Mouse (Mus musculus): Measurements from ENCODE around the gene Pinlyp. TPM values are rescaled to one million over a fixed set of nuclear protein-coding genes. Genes with fewer than 3 reads are reported as not detected.
"Not testable (repeated sequence)": the region's sequence is repeated elsewhere in the genome, so short reads cannot be mapped to it uniquely, and the experiment has no call there.

Pinlyp gene
- polyA plus RNA-seq, 1 experiment from 2014 or later = not detected

GRCm38 (mm10) chr7:24533031-24533571 is 12.8 kb downstream of the Pinlyp start:
- 59% methylated on average over 28 of the region's 28 CpGs for WGBS
- Histone ChIP-seq H3K9me3 (no peaks in the 10 kb centered on the region), H3K4me2 (replicated peaks) (peak overlapping the region; percentile 42), H3K27me3 (peaks cover 11% of the 10 kb centered on the region), H3K36me3 (peaks cover 36% of the 10 kb centered on the region), H3K4me3 (replicated peaks) (peak overlapping the region; percentile 14), H3K4me1 (replicated peaks) (peaks cover 49% of the 10 kb centered on the region), H3K27ac (no peak overlapping the region), H3K9ac (replicated peaks) (peak overlapping the region; percentile 59; the same call in 1 of the 2 replicates)
- no peak for ATAC-seq

GRCm38 (mm10) chr7:24531211-24531971 is 14.5 kb downstream of the Pinlyp start:
- peaks cover 11% of the 10 kb centered on the region for H3K27me3 ChIP-seq
- peak overlapping the region; percentile 93 for H3K9ac ChIP-seq (replicated peaks)
- WGBS = under 1% methylated on average over 43 of the region's 43 CpGs
- ATAC-seq = peak; percentile 59
- H3K27ac ChIP-seq = peak overlapping the region; percentile 82
- peaks cover 44% of the 10 kb centered on the region for H3K4me1 ChIP-seq (replicated peaks)
- peaks cover 34% of the 10 kb centered on the region for H3K36me3 ChIP-seq
- H3K4me3 ChIP-seq (replicated peaks) = peak overlapping the region; percentile 62
- H3K9me3 ChIP-seq = no peaks in the 10 kb centered on the region
- H3K4me2 ChIP-seq (replicated peaks) = peak overlapping the region; percentile 86

GRCm38 (mm10) chr7:24530062-24530931 is 15.6 kb downstream of the Pinlyp start, which contains the start of gene Irgq:
Irgq (plus strand) TSS chr7:24530689.
- peak; percentile 94 for ATAC-seq
- H3K36me3 ChIP-seq = peaks cover 23% of the 10 kb centered on the region
- H3K4me3 ChIP-seq (replicated peaks) = peak within 1 kb of the TSS; percentile 62
- peak within 1 kb of the TSS; percentile 87 for H3K27ac ChIP-seq
- peak within 1 kb of the TSS; percentile 86 for H3K4me2 ChIP-seq (replicated peaks)
- H3K9ac ChIP-seq (replicated peaks) = peak within 1 kb of the TSS; percentile 93
- H3K27me3 ChIP-seq = peaks cover 11% of the 10 kb centered on the region
- under 1% methylated on average over 44 of the region's 44 CpGs for WGBS
- H3K9me3 ChIP-seq = no peaks in the 10 kb centered on the region
- H3K4me1 ChIP-seq (replicated peaks) = peaks cover 44% of the 10 kb centered on the region

- Histone ChIP-seq H3K4me3 (replicated peaks) (peak overlapping the region; percentile 62), H3K4me2 (replicated peaks) (peak overlapping the region; percentile 86), H3K27ac (peak overlapping the region; percentile 87), H3K9ac (replicated peaks) (peak overlapping the region; percentile 69), H3K27me3 (peaks cover 11% of the 10 kb centered on the region), H3K4me1 (replicated peaks) (peaks cover 36% of the 10 kb centered on the region), H3K9me3 (no peaks in the 10 kb centered on the region), H3K36me3 (peaks cover 16% of the 10 kb centered on the region)
- 62% methylated on average over 11 of the region's 11 CpGs for WGBS
- peak; percentile 0; the same call in 1 of the 2 replicates for ATAC-seq
These were observed 16.3 kb downstream of the Pinlyp start for GRCm38 (mm10) chr7:24529580-24529979.

GRCm38 (mm10) chr7:24528861-24529260 is 17.1 kb downstream of the Pinlyp start:
- Histone ChIP-seq H3K9me3 (no peaks in the 10 kb centered on the region), H3K9ac (replicated peaks) (no peak overlapping the region), H3K4me2 (replicated peaks) (no peak overlapping the region), H3K4me3 (replicated peaks) (no peak overlapping the region), H3K27me3 (peaks cover 10% of the 10 kb centered on the region), H3K4me1 (replicated peaks) (peaks cover 29% of the 10 kb centered on the region), H3K36me3 (peaks cover 8% of the 10 kb centered on the region), H3K27ac (no peak overlapping the region)
- ATAC-seq = no peak
- WGBS = 88% methylated on average over 11 of the region's 11 CpGs

GRCm38 (mm10) chr7:24525686-24526420 is 20.1 kb downstream of the Pinlyp start:
- WGBS = 93% methylated on average over 12 of the region's 12 CpGs
- H3K27me3 ChIP-seq = no peaks in the 10 kb centered on the region
- H3K4me2 ChIP-seq (replicated peaks) = no peak overlapping the region
- H3K36me3 ChIP-seq = no peaks in the 10 kb centered on the region
- no peak for ATAC-seq
- H3K9ac ChIP-seq (replicated peaks) = no peak overlapping the region
- peaks cover 7% of the 10 kb centered on the region for H3K4me1 ChIP-seq (replicated peaks)
- no peak overlapping the region for H3K4me3 ChIP-seq (replicated peaks)
- H3K9me3 ChIP-seq = no peaks in the 10 kb centered on the region
- no peak overlapping the region for H3K27ac ChIP-seq

- 84% methylated on average over 6 of the region's 6 CpGs for WGBS
- ATAC-seq = no peak
- Histone ChIP-seq H3K27me3 (no peaks in the 10 kb centered on the region), H3K9ac (replicated peaks) (no peak overlapping the region), H3K4me3 (replicated peaks) (no peak overlapping the region), H3K9me3 (no peaks in the 10 kb centered on the region), H3K27ac (no peak overlapping the region), H3K4me1 (replicated peaks) (peaks cover 7% of the 10 kb centered on the region), H3K4me2 (replicated peaks) (no peak overlapping the region), H3K36me3 (no peaks in the 10 kb centered on the region)
These were observed 20.9 kb downstream of the Pinlyp start for GRCm38 (mm10) chr7:24524978-24525377.

GRCm38 (mm10) chr7:24523723-24524122 is 22.2 kb downstream of the Pinlyp start:
- Histone ChIP-seq H3K27ac (no peak overlapping the region), H3K9me3 (no peaks in the 10 kb centered on the region), H3K36me3 (peaks cover 1% of the 10 kb centered on the region), H3K4me1 (replicated peaks) (no peaks in the 10 kb centered on the region), H3K4me2 (replicated peaks) (no peak overlapping the region), H3K27me3 (no peaks in the 10 kb centered on the region), H3K4me3 (replicated peaks) (no peak overlapping the region), H3K9ac (replicated peaks) (no peak overlapping the region)
- WGBS = 91% methylated on average over 6 of the region's 6 CpGs
- ATAC-seq = no peak

GRCm38 (mm10) chr7:24522805-24523204 is 23.1 kb downstream of the Pinlyp start:
- no peaks in the 10 kb centered on the region for H3K27me3 ChIP-seq
- no peaks in the 10 kb centered on the region for H3K4me1 ChIP-seq (replicated peaks)
- ATAC-seq = no peak
- WGBS = 69% methylated on average over 5 of the region's 5 CpGs
- H3K9me3 ChIP-seq = no peaks in the 10 kb centered on the region
- no peak overlapping the region for H3K27ac ChIP-seq
- H3K4me2 ChIP-seq (replicated peaks) = no peak overlapping the region
- H3K4me3 ChIP-seq (replicated peaks) = no peak overlapping the region
- H3K9ac ChIP-seq (replicated peaks) = no peak overlapping the region
- peaks cover 10% of the 10 kb centered on the region for H3K36me3 ChIP-seq

GRCm38 (mm10) chr7:24520054-24520453 is 25.9 kb downstream of the Pinlyp start:
- H3K4me2 ChIP-seq (replicated peaks); H3K4me3 ChIP-seq (replicated peaks); H3K9me3 ChIP-seq; H3K9ac ChIP-seq (replicated peaks); ATAC-seq; H3K27ac ChIP-seq; H3K27me3 ChIP-seq; H3K4me1 ChIP-seq (replicated peaks): not testable (repeated sequence)
- H3K36me3 ChIP-seq = peaks cover 35% of the 10 kb centered on the region
- 87% methylated on average over 10 of the region's 10 CpGs for WGBS

GRCm38 (mm10) chr7:24519130-24519529 is 26.8 kb downstream of the Pinlyp start:
- ATAC-seq = no peak
- Histone ChIP-seq H3K9ac (replicated peaks) (no peak overlapping the region), H3K9me3 (no peaks in the 10 kb centered on the region), H3K27me3 (no peaks in the 10 kb centered on the region), H3K4me3 (replicated peaks) (no peak overlapping the region), H3K36me3 (peaks cover 44% of the 10 kb centered on the region), H3K4me2 (replicated peaks) (no peak overlapping the region), H3K4me1 (replicated peaks) (no peaks in the 10 kb centered on the region), H3K27ac (no peak overlapping the region)
- WGBS = 22% methylated on average over 3 of the region's 3 CpGs
